In genomic region chr6:27101509-27102116, GRCm38 (mm10) we compare ENCODE assay signal across 14 mouse cellular contexts.
"Had no signal": no experiment of that assay in that cellular context is flagged by ENCODE, and none has a peak within 500 bp of the region (broad histone marks: within the 10 kb centered on the region; RNA-seq: fewer than 3 reads in every experiment).

No protein-coding gene starts in this region.

- DNase-seq: kidney, adult 18-20 months; kidney, adult 9 months; kidney, postnatal 14 days; kidney, postnatal 4 days; liver, embryonic 13.5 days; lung, adult 2 months; lung, postnatal 14 days; lung, postnatal 4 days; retina, postnatal 1 day; thymus, adult 2 months; thymus, postnatal 25 days had no signal

- H3K4me1 ChIP-seq: liver, embryonic 13.5 days; neural tube, embryonic 13.5 days had no signal

- H3K4me3 ChIP-seq: liver, embryonic 13.5 days; myocyte; neural tube, embryonic 13.5 days had no signal

- H3K4me2 ChIP-seq: liver, embryonic 13.5 days; neural tube, embryonic 13.5 days had no signal

- H3K36me3 ChIP-seq: liver, embryonic 13.5 days; neural tube, embryonic 13.5 days had no signal

- H3K27ac ChIP-seq: liver, embryonic 13.5 days; neural tube, embryonic 13.5 days had no signal

- H3K27me3 ChIP-seq: liver, embryonic 13.5 days; neural tube, embryonic 13.5 days had no signal

- H3K9ac ChIP-seq: liver, embryonic 13.5 days; neural tube, embryonic 13.5 days had no signal

- H3K9me3 ChIP-seq: liver, embryonic 13.5 days; neural tube, embryonic 13.5 days had no signal

- ATAC-seq: intestine, embryonic 16.5 days had no signal
